ENCODE assay signal across 27 mouse cellular contexts in the genomic region with DNA sequence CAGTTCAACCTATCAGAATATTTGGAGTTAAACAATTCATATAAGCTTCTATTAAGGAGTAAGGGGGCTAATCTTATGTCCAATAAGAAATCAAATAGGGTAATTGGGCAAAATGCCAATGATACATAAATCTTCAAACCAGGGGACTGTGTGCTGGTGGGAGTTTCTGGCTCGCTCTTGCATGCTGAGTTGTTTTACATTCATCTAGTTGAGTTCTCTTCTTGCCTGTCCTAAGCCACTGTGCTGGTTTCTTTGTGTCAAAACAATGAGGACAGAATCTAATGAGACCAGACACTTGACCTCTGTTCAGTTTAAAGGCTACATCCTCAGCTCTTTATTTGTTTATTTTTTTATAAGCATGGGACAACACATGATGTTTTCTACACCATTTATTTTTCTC.
A peak's percentile ranks its signal among the peaks of the same experiment; 100 is the strongest.
DNase-seq lines count a peak whose midpoint lies in the region; ATAC-seq lines count a peak whose summit lies in the region.
"Had no signal": no experiment of that assay in that cellular context is flagged by ENCODE, and none has a peak within 500 bp of the region (broad histone marks: within the 10 kb centered on the region; RNA-seq: fewer than 3 reads in every experiment).

No protein-coding gene starts in this region.

- no peaks in the 10 kb centered on the region for H3K27me3 ChIP-seq in forebrain, embryonic 14.5 days (replicated peaks; ENCODE audit: control insufficient read depth, insufficient read depth, low read length)
- H3K27me3 ChIP-seq in forebrain, embryonic 11.5 days (ENCODE audit: control insufficient read depth, insufficient read depth, low read length), result no peaks in the 10 kb centered on the region
- H3K27me3 ChIP-seq in neural tube, embryonic 12.5 days (replicated peaks), result no peaks in the 10 kb centered on the region
- H3K27me3 ChIP-seq in neural tube, embryonic 13.5 days, result no peaks in the 10 kb centered on the region
- H3K27me3 ChIP-seq in hindbrain, embryonic 13.5 days, result no peaks in the 10 kb centered on the region
- H3K27me3 ChIP-seq: CH12.LX; embryonic facial prominence, embryonic 13.5 days; forebrain, embryonic 13.5 days; hindbrain, embryonic 12.5 days; intestine, embryonic 15.5 days had no signal

- peak; percentile 6 for DNase-seq in forebrain, embryonic 14.5 days (ENCODE audit: low spot score)
- no peak for DNase-seq in forebrain, embryonic 11.5 days (ENCODE audit: low spot score)
- DNase-seq in neural tube, embryonic 10.5 days (ENCODE audit: extremely low spot score, low spot score), result no peak
- DNase-seq: adrenal gland, adult 2 months; adrenal gland, postnatal 25 days; B cell, adult 2 months; cerebellum, adult 18-20 months; cerebellum, adult 9-10 months; cerebellum, postnatal 14 days; forebrain, postnatal 0 days; gastrocnemius, adult 2 months; gastrocnemius, postnatal 14 days; heart, adult 11 months had no signal

- H3K9ac ChIP-seq in forebrain, embryonic 14.5 days (ENCODE audit: low read length), result no peak overlapping the region
- no peak overlapping the region for H3K9ac ChIP-seq in forebrain, embryonic 11.5 days (ENCODE audit: low read length)
- no peak overlapping the region for H3K9ac ChIP-seq in neural tube, embryonic 12.5 days
- H3K9ac ChIP-seq in neural tube, embryonic 13.5 days, result no peak overlapping the region
- H3K9ac ChIP-seq in hindbrain, embryonic 13.5 days, result no peak overlapping the region
- H3K9ac ChIP-seq: embryonic facial prominence, embryonic 13.5 days; forebrain, embryonic 13.5 days; forebrain, postnatal 0 days; hindbrain, embryonic 12.5 days; intestine, embryonic 15.5 days had no signal

- ATAC-seq in forebrain, embryonic 14.5 days, result no peak; the same call in 1 of the 2 replicates
- ATAC-seq in forebrain, embryonic 11.5 days (replicated peaks; ENCODE audit: low FRiP score), result no peak
- ATAC-seq in neural tube, embryonic 12.5 days (ENCODE audit: low FRiP score, low read depth), result peak; percentile 61
- ATAC-seq in neural tube, embryonic 13.5 days (ENCODE audit: low read depth), result 0 out of 2 replicates have a peak, but pooled peaks have one; percentile 40
- no peak for ATAC-seq in hindbrain, embryonic 13.5 days (ENCODE audit: low FRiP score)
- ATAC-seq: forebrain, embryonic 13.5 days; forebrain, postnatal 0 days; hindbrain, embryonic 16.5 days; intestine, embryonic 15.5 days; Patski had no signal

- H3K4me2 ChIP-seq in forebrain, embryonic 14.5 days (ENCODE audit: low read length), result no peak overlapping the region
- no peak overlapping the region for H3K4me2 ChIP-seq in forebrain, embryonic 11.5 days (ENCODE audit: low read depth, low read length, severe bottlenecking)
- no peak overlapping the region for H3K4me2 ChIP-seq in neural tube, embryonic 12.5 days (replicated peaks)
- H3K4me2 ChIP-seq in neural tube, embryonic 13.5 days, result no peak overlapping the region
- no peak overlapping the region for H3K4me2 ChIP-seq in hindbrain, embryonic 13.5 days
- H3K4me2 ChIP-seq: embryonic facial prominence, embryonic 13.5 days; forebrain, embryonic 13.5 days; heart, embryonic 11.5 days; hindbrain, embryonic 12.5 days; intestine, embryonic 15.5 days had no signal

- no peak overlapping the region for H3K27ac ChIP-seq in forebrain, embryonic 14.5 days (ENCODE audit: low read depth, low read length)
- H3K27ac ChIP-seq in forebrain, embryonic 11.5 days (ENCODE audit: low read depth, low read length), result no peak overlapping the region
- no peak overlapping the region for H3K27ac ChIP-seq in neural tube, embryonic 12.5 days
- H3K27ac ChIP-seq in neural tube, embryonic 13.5 days (replicated peaks), result no peak overlapping the region
- no peak overlapping the region for H3K27ac ChIP-seq in hindbrain, embryonic 13.5 days
- H3K27ac ChIP-seq: embryonic facial prominence, embryonic 10.5 days; embryonic facial prominence, embryonic 13.5 days; forebrain, embryonic 13.5 days; gastrocnemius, adult 2 months; hindbrain, embryonic 12.5 days; intestine, embryonic 15.5 days had no signal

- no peaks in the 10 kb centered on the region for H3K9me3 ChIP-seq in forebrain, embryonic 14.5 days (replicated peaks; ENCODE audit: control insufficient read depth, low read length)
- H3K9me3 ChIP-seq in forebrain, embryonic 11.5 days (ENCODE audit: control insufficient read depth, low read length), result no peaks in the 10 kb centered on the region
- H3K9me3 ChIP-seq in neural tube, embryonic 12.5 days, result no peaks in the 10 kb centered on the region
- H3K9me3 ChIP-seq in neural tube, embryonic 13.5 days, result no peaks in the 10 kb centered on the region
- H3K9me3 ChIP-seq in hindbrain, embryonic 13.5 days, result no peaks in the 10 kb centered on the region
- H3K9me3 ChIP-seq: embryonic facial prominence, embryonic 10.5 days; embryonic facial prominence, embryonic 13.5 days; forebrain, embryonic 13.5 days; G1E; hindbrain, embryonic 12.5 days; intestine, embryonic 15.5 days had no signal

- no peaks in the 10 kb centered on the region for H3K36me3 ChIP-seq in forebrain, embryonic 14.5 days (ENCODE audit: control insufficient read depth, insufficient read depth, low read length)
- no peaks in the 10 kb centered on the region for H3K36me3 ChIP-seq in forebrain, embryonic 11.5 days (ENCODE audit: control insufficient read depth, insufficient read depth, low read length)
- H3K36me3 ChIP-seq in neural tube, embryonic 12.5 days, result no peaks in the 10 kb centered on the region
- no peaks in the 10 kb centered on the region for H3K36me3 ChIP-seq in neural tube, embryonic 13.5 days
- no peaks in the 10 kb centered on the region for H3K36me3 ChIP-seq in hindbrain, embryonic 13.5 days
- H3K36me3 ChIP-seq: embryonic facial prominence, embryonic 10.5 days; embryonic facial prominence, embryonic 13.5 days; G1E; hindbrain, embryonic 12.5 days; intestine, embryonic 15.5 days had no signal

- H3K4me1 ChIP-seq in forebrain, embryonic 14.5 days (ENCODE audit: control insufficient read depth, insufficient read depth, low read length), result no peaks in the 10 kb centered on the region
- no peaks in the 10 kb centered on the region for H3K4me1 ChIP-seq in forebrain, embryonic 11.5 days (replicated peaks; ENCODE audit: control insufficient read depth, insufficient read depth, low read length)
- H3K4me1 ChIP-seq in neural tube, embryonic 12.5 days, result peaks cover 8% of the 10 kb centered on the region; the same call in 1 of the 2 replicates
- H3K4me1 ChIP-seq in neural tube, embryonic 13.5 days (replicated peaks), result peaks cover 15% of the 10 kb centered on the region
- H3K4me1 ChIP-seq in hindbrain, embryonic 13.5 days (replicated peaks), result 0 out of 2 replicates have a peak, but pooled peaks cover 4% of the 10 kb centered on the region
- H3K4me1 ChIP-seq: intestine, embryonic 15.5 days had no signal

- WGBS in forebrain, embryonic 14.5 days, result 37% methylated on average over 1 of the region's 1 CpGs
- WGBS in forebrain, embryonic 11.5 days, result 61% methylated on average over 1 of the region's 1 CpGs
- WGBS in neural tube, embryonic 12.5 days, result 29% methylated on average over 1 of the region's 1 CpGs
- WGBS in neural tube, embryonic 13.5 days, result 18% methylated on average over 1 of the region's 1 CpGs
- WGBS in hindbrain, embryonic 13.5 days, result 24% methylated on average over 1 of the region's 1 CpGs

- H3K4me3 ChIP-seq in forebrain, embryonic 14.5 days (ENCODE audit: low read depth, low read length), result no peak overlapping the region
- H3K4me3 ChIP-seq in forebrain, embryonic 11.5 days (ENCODE audit: low read depth, low read length), result no peak overlapping the region
- H3K4me3 ChIP-seq in neural tube, embryonic 12.5 days, result no peak overlapping the region
- H3K4me3 ChIP-seq in neural tube, embryonic 13.5 days, result no peak overlapping the region
- no peak overlapping the region for H3K4me3 ChIP-seq in hindbrain, embryonic 13.5 days
- H3K4me3 ChIP-seq: embryonic facial prominence, embryonic 10.5 days; embryonic facial prominence, embryonic 13.5 days; erythroblast, embryonic 14.5 days; forebrain, embryonic 13.5 days; gastrocnemius, adult 2 months; hindbrain, embryonic 12.5 days; intestine, embryonic 15.5 days had no signal

Comparison
In these comparisons a context has a peak if more than half of its experiments do, and no peak if none do; other contexts are left out.
1. ATAC-seq: peak in neural tube, embryonic 12.5 days (single experiment) and neural tube, embryonic 13.5 days (single experiment); none in forebrain, embryonic 14.5 days (single experiment), forebrain, embryonic 11.5 days (single experiment) and hindbrain, embryonic 13.5 days (single experiment).